Mouse (Mus musculus): ENCODE results near the gene AI661453. TPM values are rescaled to one million over a fixed set of nuclear protein-coding genes. Genes with fewer than 3 reads are reported as not detected.

The AI661453 gene
- total RNA-seq, 2 experiments from 2014 or later, result 1.6 to 1.8 TPM

DNA sequence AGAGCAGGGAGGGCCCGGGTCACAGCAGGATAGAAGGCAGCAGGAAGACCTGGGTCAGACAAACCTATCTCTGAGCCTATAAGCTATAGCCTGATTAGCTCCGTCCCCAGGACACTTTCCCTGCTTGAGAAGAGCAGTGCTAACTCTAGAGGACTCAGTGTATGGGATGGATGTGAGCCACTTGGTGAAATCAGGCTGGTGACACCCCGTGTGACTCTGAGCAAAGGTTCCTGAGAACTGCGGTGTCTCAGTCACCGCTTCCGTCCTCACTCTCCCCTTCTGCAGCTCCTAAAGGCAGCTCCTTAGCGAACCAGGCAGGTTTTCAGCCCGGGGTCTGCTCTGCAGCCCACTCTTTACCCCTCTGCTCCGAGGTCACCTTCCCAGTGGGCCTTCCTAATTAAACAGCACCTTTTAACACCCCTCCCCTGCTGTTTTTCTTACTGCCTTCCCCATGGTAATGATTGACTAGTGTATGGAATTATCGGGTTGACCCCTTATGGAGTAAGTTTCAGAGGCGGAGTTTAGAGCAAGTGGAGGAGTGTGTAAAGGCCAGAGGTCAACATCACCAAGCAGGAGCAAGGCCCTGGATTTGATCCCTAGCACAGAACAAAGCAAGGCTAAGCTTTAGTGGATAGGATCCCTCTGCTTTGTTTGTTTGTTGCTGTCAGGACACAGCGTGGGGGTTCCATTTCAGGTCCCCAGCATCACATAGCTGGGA is 28.0 kb downstream of the AI661453 start:
- intact Hi-C loops (cut with DNase I), result no loop called here
- no peak for DNase-seq

DNA sequence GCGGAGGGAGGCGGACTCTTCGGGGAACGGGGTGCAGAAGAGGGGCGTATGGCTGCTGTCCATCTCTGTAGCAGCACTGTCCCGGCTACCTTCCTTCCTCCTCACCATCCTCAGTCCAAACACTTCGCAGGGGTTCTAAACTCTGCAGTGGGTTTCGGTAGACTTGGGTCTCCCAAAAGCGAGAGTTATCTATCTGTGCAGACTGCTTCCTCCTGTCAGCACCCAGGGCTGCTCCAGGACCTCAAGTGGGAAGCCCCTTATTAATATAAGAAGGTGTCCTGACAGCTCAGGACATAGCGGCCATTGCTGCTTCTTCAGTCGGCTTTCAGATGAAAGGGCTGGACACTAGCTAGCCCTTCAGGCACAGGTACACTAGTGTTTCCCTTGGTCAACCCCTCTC is 28.6 kb downstream of the AI661453 start:
- DNase-seq, result no peak
- intact Hi-C loops (cut with DNase I), result no loop called here

DNA sequence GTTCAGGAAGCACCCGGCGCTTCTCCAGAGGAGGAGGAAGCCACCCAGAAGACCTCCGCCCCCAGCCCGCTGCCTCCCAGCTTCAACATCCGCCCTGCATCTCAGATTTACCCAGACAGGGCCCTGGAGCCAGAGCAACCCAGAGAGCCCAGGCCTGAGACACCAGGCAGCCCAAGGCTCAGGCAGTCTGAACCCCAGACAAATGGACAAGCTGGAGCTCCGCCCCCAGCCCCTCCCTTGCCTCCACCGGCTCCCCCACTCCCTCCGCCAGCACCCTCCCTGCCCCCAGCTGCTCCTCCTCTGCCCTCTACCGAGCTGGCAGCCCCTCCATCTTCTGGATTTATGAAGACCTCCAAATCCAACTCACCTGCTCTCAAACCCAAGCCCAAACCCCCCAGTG is 29.9 kb downstream of the AI661453 start:
- no peak for DNase-seq
- intact Hi-C loops (cut with DNase I), result no loop called here

- no peak for DNase-seq
- intact Hi-C loops (cut with DNase I), result no loop called here
Observed at GRCm38 (mm10) chr17:47467659-47468058, 31.2 kb downstream of the AI661453 start.

DNA sequence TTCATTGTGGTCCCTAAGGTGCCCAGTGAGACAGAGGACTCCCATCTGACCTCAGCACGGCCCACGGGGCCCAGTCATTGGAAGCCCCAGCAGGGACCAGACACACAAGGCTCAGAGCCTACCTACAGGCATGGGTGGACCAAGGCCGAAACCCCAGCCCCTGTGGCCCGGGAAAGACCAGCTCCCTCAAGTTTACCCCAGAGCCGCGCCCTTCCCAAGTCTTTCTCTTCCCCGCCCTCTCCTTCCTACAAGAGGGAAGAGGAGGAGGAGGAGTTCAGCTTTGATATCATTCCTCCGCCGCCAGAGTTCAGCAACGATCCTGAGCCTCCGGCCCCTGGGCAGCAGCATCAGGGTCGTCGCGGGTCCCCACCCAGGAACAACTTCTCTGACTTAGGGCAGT is 31.6 kb downstream of the AI661453 start:
- intact Hi-C loops (cut with DNase I), result no loop called here
- no peak for DNase-seq

DNA sequence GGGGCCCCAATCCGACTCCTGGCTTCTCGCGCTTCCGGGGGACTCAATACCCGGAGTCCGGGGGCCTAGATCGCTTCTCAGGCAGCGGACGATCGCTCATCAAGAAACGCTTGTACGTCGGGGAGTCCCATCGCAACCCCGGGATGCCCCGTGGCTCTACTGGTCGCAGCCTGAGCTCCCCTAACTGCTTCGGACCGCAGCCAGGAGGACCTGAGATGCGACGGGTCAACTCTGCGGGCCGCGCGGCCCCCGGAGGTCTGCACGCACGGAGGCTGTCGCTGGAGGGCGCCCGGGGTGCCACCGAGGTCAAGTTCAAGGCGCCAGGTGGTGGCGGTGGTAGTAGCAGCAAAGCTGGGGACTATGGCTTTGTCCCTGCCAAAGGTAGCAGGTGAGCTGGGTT is 32.1 kb downstream of the AI661453 start:
- peak; percentile 20 to 48 for DNase-seq
- intact Hi-C loops (cut with DNase I), result no loop called here

GRCm38 (mm10) chr17:47469642-47470041 is 33.2 kb downstream of the AI661453 start:
- no peak for DNase-seq
- intact Hi-C loops (cut with DNase I), result no loop called here

DNA sequence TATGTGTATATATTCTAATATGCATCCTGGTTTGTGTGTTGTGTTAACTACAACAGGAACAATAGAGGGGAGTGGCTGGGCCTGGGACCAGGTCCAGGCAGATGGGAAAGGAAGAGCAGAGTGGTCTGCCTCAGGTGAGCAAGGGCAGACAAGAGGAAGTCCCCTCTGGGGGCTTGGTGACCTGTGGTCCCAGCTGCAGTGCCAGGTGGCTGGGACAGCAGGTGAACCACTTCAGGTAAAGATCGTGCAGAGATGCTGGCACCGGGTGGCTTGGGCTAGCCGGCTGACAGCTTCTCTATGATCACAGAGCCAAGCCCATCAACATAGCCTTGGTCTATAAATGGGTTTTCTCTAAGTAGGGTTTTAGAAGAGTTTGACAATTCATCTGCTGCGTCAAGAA is 33.7 kb downstream of the AI661453 start:
- intact Hi-C loops (cut with DNase I), result no loop called here
- no peak for DNase-seq

- DNase-seq, result no peak
- intact Hi-C loops (cut with DNase I), result no loop called here
Observed at GRCm38 (mm10) chr17:47470686-47471085, 34.3 kb downstream of the AI661453 start.

DNA sequence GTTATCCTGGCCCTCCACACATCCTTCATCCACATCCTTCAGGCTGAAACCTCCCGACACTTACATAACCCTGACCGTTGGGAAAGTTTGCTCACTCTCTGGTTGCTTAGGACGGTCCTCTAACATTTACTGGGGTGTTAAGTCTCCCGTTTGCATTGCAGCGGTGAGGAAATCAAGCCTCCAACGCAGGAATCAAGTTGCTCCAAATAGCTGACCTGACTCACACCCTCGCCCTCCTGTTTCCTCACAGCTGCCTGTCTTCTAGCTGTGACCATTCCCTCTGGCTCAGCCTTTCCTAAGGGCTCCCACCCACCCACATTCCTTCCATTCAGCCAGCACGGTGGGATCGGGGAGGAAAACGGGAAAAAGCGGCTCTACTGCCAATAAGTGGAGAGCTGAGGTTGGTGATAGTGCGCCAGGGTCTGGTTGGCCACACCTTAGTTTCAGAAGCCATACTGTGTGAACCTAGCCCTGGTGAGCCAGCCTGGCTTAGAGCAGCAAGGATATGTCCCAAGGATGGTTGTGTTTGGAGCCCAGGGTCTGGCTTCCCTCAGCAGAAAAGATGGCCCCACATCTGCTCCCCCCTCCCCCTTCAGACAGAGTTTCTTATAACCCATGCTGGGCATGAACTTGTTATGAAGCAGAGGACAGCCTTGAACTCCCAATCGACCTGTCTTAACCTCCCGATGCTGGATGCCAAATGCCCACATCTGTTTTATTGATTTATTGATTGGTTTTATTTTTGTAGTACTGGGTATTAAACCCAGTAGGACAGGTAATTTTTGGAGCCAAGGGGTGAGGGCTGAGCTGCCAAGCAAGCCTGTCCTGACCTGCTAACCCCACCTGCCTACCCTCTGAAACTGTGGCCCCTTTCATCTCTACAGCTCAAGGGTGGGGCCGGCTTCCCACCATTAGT is 36.3 kb downstream of the AI661453 start:
- DNase-seq, result no peak
- intact Hi-C loops (cut with DNase I), result loop anchor here (1.0 kb wide), 1 partner anchor 204 kb away; no protein-coding TSS in a partner anchor

GRCm38 (mm10) chr17:47473434-47473974 is 37.1 kb downstream of the AI661453 start:
- peak; percentile 65 to 77 for DNase-seq
- intact Hi-C loops (cut with DNase I), result loop anchor here (1.0 kb wide), 1 partner anchor 203 kb away; no protein-coding TSS in a partner anchor

- DNase-seq, result no peak
- intact Hi-C loops (cut with DNase I), result no loop called here
Observed at GRCm38 (mm10) chr17:47474250-47474649, 37.8 kb downstream of the AI661453 start.

DNA sequence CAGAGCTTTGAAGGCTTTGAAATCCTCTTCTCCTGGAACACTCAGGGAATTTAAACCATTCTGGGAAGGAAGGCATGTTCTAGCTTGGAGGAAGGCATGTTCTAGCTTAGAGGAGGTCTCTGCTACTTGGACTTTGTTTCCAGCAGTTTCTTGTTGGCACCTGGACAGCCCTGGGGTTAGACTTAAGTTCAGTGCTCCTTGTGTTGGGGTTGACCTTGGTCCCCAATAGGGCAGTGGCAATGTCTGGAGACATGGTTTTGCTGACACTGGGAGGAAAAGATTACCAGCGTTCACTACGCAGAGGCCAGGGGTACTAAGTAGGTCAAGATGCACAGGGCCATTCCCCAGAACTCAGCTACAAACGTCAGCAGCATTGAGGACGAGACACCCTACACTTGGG is 38.8 kb downstream of the AI661453 start:
- no peak for DNase-seq
- intact Hi-C loops (cut with DNase I), result no loop called here

- no peak for DNase-seq
- intact Hi-C loops (cut with DNase I), result no loop called here
Observed at GRCm38 (mm10) chr17:47475714-47476113, 39.3 kb downstream of the AI661453 start.

GRCm38 (mm10) chr17:47479887-47480286 is 43.5 kb downstream of the AI661453 start:
- DNase-seq, result no peak
- intact Hi-C loops (cut with DNase I), result loop anchor here (5.0 kb wide), 1 partner anchor 73 kb away; no protein-coding TSS in a partner anchor

DNA sequence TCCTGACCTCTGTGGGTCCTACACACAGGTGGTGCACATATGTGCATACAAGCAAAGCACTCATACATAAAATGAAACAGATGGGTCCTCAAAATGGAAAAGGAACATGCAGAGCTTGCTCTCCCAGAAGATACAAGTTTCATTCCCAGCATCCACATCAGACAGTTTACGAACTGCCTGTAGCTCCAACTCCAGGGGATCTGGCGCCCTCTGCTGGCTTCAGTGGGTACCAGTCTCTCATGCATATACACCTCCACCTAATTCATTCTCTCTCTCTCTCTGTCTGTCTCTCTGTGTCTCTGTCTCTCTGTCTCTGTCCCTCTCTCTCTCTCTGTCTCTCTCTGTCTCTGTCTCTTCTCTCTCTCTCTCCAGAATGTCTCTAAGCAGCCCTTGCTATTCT is 46.0 kb downstream of the AI661453 start:
- peak; percentile 53 to 68 for DNase-seq
- intact Hi-C loops (cut with DNase I), result loop anchor here (5.0 kb wide), 1 partner anchor 75 kb away; no protein-coding TSS in a partner anchor

GRCm38 (mm10) chr17:47484241-47484921 is 48.0 kb downstream of the AI661453 start:
- no peak for DNase-seq
- intact Hi-C loops (cut with DNase I), result loop anchor here (5.0 kb wide), 1 partner anchor 77 kb away; no protein-coding TSS in a partner anchor

DNA sequence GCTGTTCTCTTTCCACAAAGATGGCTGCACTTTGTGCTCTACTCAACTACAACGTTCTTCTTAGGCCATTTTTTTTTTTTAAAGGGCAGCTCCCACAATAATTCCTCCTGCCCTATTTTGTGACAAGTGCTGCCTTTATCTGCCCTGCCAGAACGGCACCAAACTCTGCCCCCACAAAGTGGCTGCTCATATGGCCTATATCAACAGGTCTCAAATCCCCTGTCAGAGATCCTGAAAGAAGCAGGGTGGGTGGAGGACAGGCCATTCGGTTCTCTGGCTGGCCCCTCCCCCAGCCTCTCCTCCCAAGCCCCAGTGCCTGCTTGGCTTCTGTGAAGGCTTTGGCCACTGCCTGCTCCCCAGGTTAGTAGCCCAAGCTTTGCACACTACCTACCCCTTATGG is 48.6 kb downstream of the AI661453 start:
- no peak for DNase-seq

DNA sequence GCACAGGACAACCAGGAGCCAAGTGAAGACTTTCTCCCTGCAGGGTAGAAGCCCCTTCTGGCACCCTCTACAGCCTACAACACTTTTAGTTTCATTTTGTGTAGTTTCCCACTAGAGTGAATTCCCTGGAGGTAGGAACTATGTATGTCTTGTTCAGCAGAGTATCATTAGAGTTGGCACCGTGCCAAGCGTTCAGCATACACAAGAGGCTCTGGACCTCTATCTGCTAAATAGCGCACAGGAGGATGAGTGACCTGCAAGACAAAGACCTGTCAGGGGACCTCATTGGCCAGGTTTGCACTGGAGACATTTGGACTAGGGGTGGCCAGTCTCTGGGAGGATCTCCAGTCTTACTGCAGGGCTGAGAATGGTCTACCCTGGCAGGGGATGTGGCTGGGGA is 49.4 kb downstream of the AI661453 start:
- intact Hi-C loops (cut with DNase I), result no loop called here
- no peak for DNase-seq

More for the DNA sequence above, 48.6 kb downstream of the AI661453 start:
- intact Hi-C loops (cut with DNase I), result loop anchor here (5.0 kb wide), 1 partner anchor 78 kb away; no protein-coding TSS in a partner anchor

DNA sequence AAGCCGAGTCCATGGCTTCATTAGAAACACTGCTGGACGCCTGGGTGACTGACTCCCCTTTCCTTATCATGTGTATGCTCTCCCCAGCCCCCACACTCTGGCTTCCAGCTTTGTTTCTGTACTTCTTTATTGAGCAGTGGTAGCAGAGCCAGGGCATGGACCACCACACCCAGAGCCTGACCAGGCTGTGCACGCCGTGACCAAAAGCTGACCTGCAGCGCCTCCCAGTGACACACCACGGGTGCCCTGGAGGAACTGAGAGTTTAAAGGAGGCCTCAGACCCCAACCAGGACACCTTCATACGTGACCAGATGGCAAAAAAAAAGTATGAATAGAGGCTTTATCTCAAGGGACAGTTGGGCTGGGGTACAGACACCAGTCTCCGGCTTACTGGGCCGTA is 54.4 kb downstream of the AI661453 start:
- intact Hi-C loops (cut with DNase I), result no loop called here
- DNase-seq, result no peak

- no peak for DNase-seq
- intact Hi-C loops (cut with DNase I), result no loop called here
Observed at GRCm38 (mm10) chr17:47492731-47493130, 56.3 kb downstream of the AI661453 start.
